Mouse (Mus musculus) stomach, embryonic 16.5 days (tissue): ENCODE data around the gene Smim24. TPM values are rescaled to one million over a fixed set of nuclear protein-coding genes. Genes with fewer than 3 reads are reported as not detected.

Experiments
- ATAC-seq: fragments of 200-750 bp; cut with Nextera tagmentation; 2 replicates; pipeline ENCODE4 v1.8.0; 2017; ENCODE audit warnings: moderate number of reproducible peaks, moderate TSS enrichment; ENCODE audit not compliant: insufficient read depth, low FRiP score
- H3K27ac ChIP-seq: fragments of 300-500 bp; sonication (generic); 2 replicates; pipeline ENCODE4 v1.5.1; 2014; ENCODE audit warnings: low read length
- H3K27me3 ChIP-seq: fragments of 300-500 bp; sonication (generic); 2 replicates; pipeline ENCODE4 v1.6.1; 2014; ENCODE audit warnings: low read length, control low read depth, mixed read lengths; ENCODE audit not compliant: control insufficient read depth, insufficient read depth
- H3K36me3 ChIP-seq: fragments of 300-500 bp; sonication (generic); 2 replicates; pipeline ENCODE4 v1.6.1; 2014; ENCODE audit warnings: low read length; ENCODE audit not compliant: control insufficient read depth, insufficient read depth
- H3K4me1 ChIP-seq: fragments of 300-500 bp; sonication (generic); 2 replicates; pipeline ENCODE4 v1.6.1; 2014; ENCODE audit warnings: low read length, control low read depth, mixed read lengths; ENCODE audit not compliant: control insufficient read depth, insufficient read depth
- H3K4me2 ChIP-seq: fragments of 300-500 bp; sonication (generic); 2 replicates; pipeline ENCODE4 v1.6.1; 2014; ENCODE audit warnings: low read depth, low read length, mixed read lengths
- H3K4me3 ChIP-seq: fragments of 300-500 bp; sonication (generic); replicated peaks from 2 replicates; pipeline ENCODE4 v1.5.1; 2014; ENCODE audit warnings: mild to moderate bottlenecking, low read length
- H3K9ac ChIP-seq: fragments of 300-500 bp; sonication (generic); 2 replicates; pipeline ENCODE4 v1.6.1; 2014; ENCODE audit warnings: low read length
- H3K9me3 ChIP-seq: fragments of 300-500 bp; sonication (generic); replicated peaks from 2 replicates; pipeline ENCODE4 v1.6.1; 2016; ENCODE audit warnings: low read length, control low read depth; ENCODE audit not compliant: control insufficient read depth
- WGBS: fragments of 180-500 bp; shearing (Covaris S2); extraction: QIAGEN DNeasy Blood & Tissue Kit; methylation state at CpG from one replicate; pipeline ENCODE4 v1.1.7; 2014; 5-methylcytosine and 5-hydroxymethylcytosine counted together
- polyA plus RNA-seq: library from polyadenylated mRNA; unstranded; fragments of >200 nt; fragmentation: Nextera tagmentation; extraction: Ambion mirVana; gene quantifications from 2 replicates; pipeline ENCODE4 v1.2.1, GENCODE M21; 2015

Gene Smim24
- polyA plus RNA-seq, 1 experiment from 2014 or later, result 61.8 TPM

GRCm38 (mm10) chr10:81408871-81409291, 16.0 kb downstream of the Smim24 start:
- WGBS, result 24% methylated on average over 9 of the region's 9 CpGs
- Histone ChIP-seq H3K9ac (peak overlapping the region; percentile 14; the same call in 1 of the 2 replicates), H3K36me3 (peaks cover 9% of the 10 kb centered on the region), H3K27me3 (no peaks in the 10 kb centered on the region), H3K27ac (peak overlapping the region; percentile 70), H3K4me1 (peaks cover 71% of the 10 kb centered on the region), H3K4me3 (no peak overlapping the region), H3K4me2 (peak overlapping the region; percentile 11; the same call in 1 of the 2 replicates), H3K9me3 (no peaks in the 10 kb centered on the region)
- peak; percentile 34; the same call in 1 of the 2 replicates for ATAC-seq

- Histone ChIP-seq H3K4me3 (no peak overlapping the region), H3K27me3 (no peaks in the 10 kb centered on the region), H3K4me1 (peaks cover 75% of the 10 kb centered on the region), H3K9ac (peak overlapping the region; percentile 14; the same call in 1 of the 2 replicates), H3K9me3 (no peaks in the 10 kb centered on the region), H3K4me2 (peak overlapping the region; percentile 11; the same call in 1 of the 2 replicates), H3K36me3 (peaks cover 9% of the 10 kb centered on the region), H3K27ac (peak overlapping the region; percentile 70)
- no peak for ATAC-seq
- WGBS, result 30% methylated on average over 8 of the region's 8 CpGs
These were observed 16.5 kb downstream of the Smim24 start for GRCm38 (mm10) chr10:81409330-81409729.

DNA sequence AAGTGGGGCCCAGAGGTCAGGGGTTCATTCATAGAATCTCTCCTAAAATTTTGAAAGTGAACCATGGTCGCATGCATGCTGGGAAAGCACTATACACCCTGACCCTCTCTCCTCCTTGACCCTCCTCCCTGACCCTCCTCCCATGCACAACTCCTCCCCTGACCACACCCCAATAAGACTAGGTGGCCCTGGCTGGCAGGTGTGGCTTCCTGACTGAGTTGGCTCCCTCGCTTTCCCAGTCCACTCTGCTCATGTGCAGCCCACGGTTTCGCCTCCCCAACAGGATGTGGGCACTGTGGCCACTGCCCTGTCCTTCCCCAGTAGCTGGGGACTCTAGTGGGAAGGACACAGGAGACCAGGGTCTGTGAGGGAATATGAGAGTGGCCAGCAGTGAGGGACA, 17.5 kb downstream of the Smim24 start:
- no peak for ATAC-seq
- Histone ChIP-seq H3K27me3 (no peaks in the 10 kb centered on the region), H3K9me3 (no peaks in the 10 kb centered on the region), H3K36me3 (peaks cover 9% of the 10 kb centered on the region), H3K27ac (peak overlapping the region; percentile 42; the same call in 1 of the 2 replicates), H3K4me2 (no peak overlapping the region), H3K4me3 (no peak overlapping the region), H3K9ac (peak overlapping the region; percentile 0; the same call in 1 of the 2 replicates), H3K4me1 (peaks cover 85% of the 10 kb centered on the region)
- WGBS, result 63% methylated on average over 4 of the region's 4 CpGs

DNA sequence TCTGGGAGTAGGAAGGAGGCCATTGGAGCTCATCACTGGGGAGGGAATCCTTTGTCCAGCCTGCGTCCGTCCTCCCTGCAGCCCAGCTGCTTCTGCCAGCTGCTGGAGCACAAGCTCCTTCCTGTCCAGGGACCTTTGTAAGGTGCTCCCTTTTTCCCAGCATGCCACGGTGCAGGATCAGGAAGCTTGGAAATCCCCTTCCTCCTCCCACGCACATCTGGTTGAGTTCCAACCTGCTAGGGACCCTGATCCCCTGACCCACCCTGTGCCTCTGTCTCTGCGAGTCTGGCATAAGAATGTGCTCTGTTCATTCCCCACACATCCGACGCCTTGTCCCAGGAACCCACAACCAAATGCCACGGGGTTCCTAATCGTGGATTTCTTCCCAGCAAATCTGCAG, 18.1 kb downstream of the Smim24 start:
- WGBS, result 64% methylated on average over 9 of the region's 9 CpGs
- Histone ChIP-seq H3K9me3 (no peaks in the 10 kb centered on the region), H3K27ac (peak overlapping the region; percentile 94), H3K4me3 (no peak overlapping the region), H3K27me3 (no peaks in the 10 kb centered on the region), H3K36me3 (peaks cover 8% of the 10 kb centered on the region), H3K4me2 (no peak overlapping the region), H3K4me1 (peaks cover 91% of the 10 kb centered on the region), H3K9ac (no peak overlapping the region; the same call in 1 of the 2 replicates)
- no peak for ATAC-seq

GRCm38 (mm10) chr10:81411471-81412400, 18.9 kb downstream of the Smim24 start:
- Histone ChIP-seq H3K36me3 (peaks cover 3% of the 10 kb centered on the region), H3K4me2 (peak overlapping the region; percentile 22), H3K27ac (peak overlapping the region; percentile 94), H3K4me1 (peaks cover 94% of the 10 kb centered on the region), H3K4me3 (no peak overlapping the region), H3K27me3 (no peaks in the 10 kb centered on the region), H3K9ac (peak overlapping the region; percentile 65), H3K9me3 (no peaks in the 10 kb centered on the region)
- ATAC-seq, result peak; percentile 7
- WGBS, result 44% methylated on average over 18 of the region's 18 CpGs

- Histone ChIP-seq H3K4me2 (peak overlapping the region; percentile 22; the same call in 1 of the 2 replicates), H3K4me1 (peaks cover 94% of the 10 kb centered on the region)
- WGBS, result 68% methylated on average over 16 of the region's 16 CpGs
These were observed 19.9 kb downstream of the Smim24 start for GRCm38 (mm10) chr10:81412586-81413309.

GRCm38 (mm10) chr10:81413310-81414261, 20.7 kb downstream of the Smim24 start:
- 24% methylated on average over 26 of the region's 26 CpGs for WGBS
- ATAC-seq, result peak; percentile 9; the same call in 1 of the 2 replicates
- peak overlapping the region; percentile 94 for H3K27ac ChIP-seq
- peaks cover 87% of the 10 kb centered on the region for H3K4me1 ChIP-seq
- H3K9me3 ChIP-seq, result no peaks in the 10 kb centered on the region
- no peaks in the 10 kb centered on the region for H3K27me3 ChIP-seq
- peak overlapping the region; percentile 45 for H3K4me2 ChIP-seq
- H3K4me3 ChIP-seq, result peak overlapping the region; percentile 16; the same call in 1 of the 2 replicates
- no peaks in the 10 kb centered on the region; the same call in 1 of the 2 replicates for H3K36me3 ChIP-seq
- H3K9ac ChIP-seq, result peak overlapping the region; percentile 62

More at GRCm38 (mm10) chr10:81412586-81413309, 19.9 kb downstream of the Smim24 start:
- Histone ChIP-seq H3K27me3 (no peaks in the 10 kb centered on the region), H3K4me3 (no peak overlapping the region), H3K9ac (peak overlapping the region; percentile 65; the same call in 1 of the 2 replicates), H3K36me3 (peaks cover 3% of the 10 kb centered on the region), H3K27ac (peak overlapping the region; percentile 94), H3K9me3 (no peaks in the 10 kb centered on the region)
- no peak for ATAC-seq

- Histone ChIP-seq H3K9me3 (no peaks in the 10 kb centered on the region), H3K4me3 (no peak overlapping the region), H3K27ac (peak overlapping the region; percentile 94), H3K36me3 (no peaks in the 10 kb centered on the region; the same call in none of the 2 replicates), H3K4me1 (peaks cover 86% of the 10 kb centered on the region), H3K9ac (peak overlapping the region; percentile 62), H3K27me3 (no peaks in the 10 kb centered on the region), H3K4me2 (peak overlapping the region; percentile 45; the same call in 1 of the 2 replicates)
- no peak for ATAC-seq
These were observed 21.8 kb downstream of the Smim24 start for GRCm38 (mm10) chr10:81414682-81415081.
